Mouse (Mus musculus) heart, postnatal 0 days (tissue): ENCODE data around the gene Supt4a. TPM values are rescaled to one million over a fixed set of nuclear protein-coding genes. Genes with fewer than 3 reads are reported as not detected.

ENCODE experiments used
- ATAC-seq: fragments of 200-750 bp; cut with Nextera tagmentation; 2 replicates; pipeline ENCODE4 v1.8.0; 2017; ENCODE audit warnings: low read depth, moderate number of reproducible peaks, moderate library complexity; ENCODE audit not compliant: insufficient read depth
- DNase-seq: peaks from one replicate; pipeline ENCODE4 v3.0.0-alpha.2; 2016; ENCODE audit warnings: low spot score
- H3K27ac ChIP-seq: fragments of 300-500 bp; sonication (generic); 2 replicates; pipeline ENCODE4 v1.5.1; 2014; ENCODE audit warnings: low read depth, mild to moderate bottlenecking
- H3K27me3 ChIP-seq: fragments of 300-500 bp; sonication (generic); 2 replicates; pipeline ENCODE4 v1.6.1; 2014; ENCODE audit warnings: low read length, mixed read lengths; ENCODE audit not compliant: control insufficient read depth, insufficient read depth
- H3K36me3 ChIP-seq: fragments of 300-500 bp; sonication (generic); replicated peaks from 2 replicates; pipeline ENCODE4 v1.6.1; 2014; ENCODE audit warnings: low read length, mixed read lengths; ENCODE audit not compliant: control insufficient read depth, insufficient read depth
- H3K4me1 ChIP-seq: fragments of 300-500 bp; sonication (generic); 2 replicates; pipeline ENCODE4 v1.6.1; 2014; ENCODE audit warnings: antibody characterized with exemption; ENCODE audit not compliant: control insufficient read depth, insufficient read depth
- H3K4me2 ChIP-seq: fragments of 300-500 bp; sonication (generic); 2 replicates; pipeline ENCODE4 v1.6.1; 2014; ENCODE audit warnings: low read depth, mild to moderate bottlenecking, low read length, moderate library complexity
- H3K4me3 ChIP-seq: fragments of 300-500 bp; sonication (generic); 2 replicates; pipeline ENCODE4 v1.5.1; 2014; ENCODE audit warnings: low read depth, low read length
- H3K9ac ChIP-seq: fragments of 300-500 bp; sonication (generic); replicated peaks from 2 replicates; pipeline ENCODE4 v1.6.1; 2014; ENCODE audit warnings: low read depth, low read length, mixed read lengths
- H3K9me3 ChIP-seq: fragments of 300-500 bp; sonication (generic); replicated peaks from 2 replicates; pipeline ENCODE4 v1.6.1; 2016; ENCODE audit warnings: low read length; ENCODE audit not compliant: control insufficient read depth
- CTCF ChIP-seq: IDR thresholded peaks from 2 replicates; pipeline ENCODE4 v1.5.1; 2016; ENCODE audit warnings: antibody characterized with exemption, control low read depth, low read depth
- EP300 ChIP-seq: IDR thresholded peaks from 2 replicates; pipeline ENCODE4 v1.6.1; 2016; ENCODE audit warnings: antibody characterized with exemption, low read depth
- WGBS: fragments of 180-500 bp; shearing (Covaris S2); extraction: QIAGEN DNeasy Blood & Tissue Kit; methylation state at CpG from one replicate; pipeline ENCODE4 v1.1.7; 2014; 5-methylcytosine and 5-hydroxymethylcytosine counted together
- polyA plus RNA-seq: library from polyadenylated mRNA; unstranded; fragments of >200 nt; fragmentation: Nextera tagmentation; extraction: Ambion mirVana; gene quantifications from 2 replicates; pipeline ENCODE4 v1.2.1, GENCODE M21; 2015
- total RNA-seq: library from RNA; depleted of rRNA; stranded (reverse); fragments of >200 nt; gene quantifications from 2 replicates; pipeline ENCODE4 v1.2.3, GENCODE M21; 2014; ENCODE audit warnings: low replicate concordance

Gene Supt4a
- total and polyA plus RNA-seq, 2 experiments from 2014 or later, result 50.3 to 101 TPM

DNA sequence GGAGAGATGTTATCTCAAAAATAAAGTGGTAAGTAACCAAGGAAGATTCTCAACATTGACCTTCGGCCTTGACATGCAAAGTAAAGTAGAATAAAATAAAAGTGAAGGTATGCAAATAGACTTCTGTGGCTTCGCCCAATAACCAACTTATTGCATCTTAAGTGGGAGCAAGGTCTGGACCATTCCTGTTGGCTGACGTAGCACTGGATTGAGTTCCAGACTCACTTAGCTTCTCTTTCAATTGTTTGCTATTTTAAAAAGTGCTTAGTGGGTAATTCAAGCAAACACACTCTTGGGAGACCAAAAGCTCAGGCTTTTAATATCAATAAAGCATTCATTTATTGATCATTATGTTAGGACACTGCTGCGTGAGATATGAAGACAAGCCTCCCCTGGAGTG, 39.2 kb upstream of the Supt4a start:
- Histone ChIP-seq H3K27me3 (no peaks in the 10 kb centered on the region), H3K27ac (no peak overlapping the region), H3K4me3 (no peak overlapping the region), H3K4me2 (no peak overlapping the region), H3K4me1 (no peaks in the 10 kb centered on the region), H3K9ac (no peak overlapping the region), H3K9me3 (no peaks in the 10 kb centered on the region), H3K36me3 (no peaks in the 10 kb centered on the region)
- ATAC-seq (no peak), DNase-seq (no peak)
- 87% methylated on average over 4 of the region's 4 CpGs for WGBS
- TF ChIP-seq CTCF (no peak), EP300 (no peak)

DNA sequence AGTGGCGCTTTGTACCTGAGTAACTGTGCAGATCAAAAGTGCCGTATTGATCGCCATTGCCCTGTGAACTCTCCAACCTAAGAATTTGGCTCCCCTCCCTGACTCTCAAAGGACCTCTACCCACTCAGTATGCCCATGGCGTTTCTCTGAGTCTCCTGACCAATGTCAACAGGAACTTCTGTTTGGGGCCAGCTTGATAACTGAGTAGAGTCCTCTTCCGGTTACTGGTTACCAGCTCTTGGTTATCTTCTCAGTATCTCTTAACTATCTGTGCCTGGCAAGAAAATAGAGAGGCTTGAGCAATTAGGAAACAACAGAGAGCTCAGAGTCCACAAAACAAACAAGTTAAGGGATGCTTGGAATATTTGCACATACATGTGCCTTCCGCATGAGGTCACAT, 36.2 kb upstream of the Supt4a start:
- WGBS, result 75% methylated on average over 6 of the region's 6 CpGs
- no peak for ATAC-seq
- no peak overlapping the region for H3K4me2 ChIP-seq

DNA sequence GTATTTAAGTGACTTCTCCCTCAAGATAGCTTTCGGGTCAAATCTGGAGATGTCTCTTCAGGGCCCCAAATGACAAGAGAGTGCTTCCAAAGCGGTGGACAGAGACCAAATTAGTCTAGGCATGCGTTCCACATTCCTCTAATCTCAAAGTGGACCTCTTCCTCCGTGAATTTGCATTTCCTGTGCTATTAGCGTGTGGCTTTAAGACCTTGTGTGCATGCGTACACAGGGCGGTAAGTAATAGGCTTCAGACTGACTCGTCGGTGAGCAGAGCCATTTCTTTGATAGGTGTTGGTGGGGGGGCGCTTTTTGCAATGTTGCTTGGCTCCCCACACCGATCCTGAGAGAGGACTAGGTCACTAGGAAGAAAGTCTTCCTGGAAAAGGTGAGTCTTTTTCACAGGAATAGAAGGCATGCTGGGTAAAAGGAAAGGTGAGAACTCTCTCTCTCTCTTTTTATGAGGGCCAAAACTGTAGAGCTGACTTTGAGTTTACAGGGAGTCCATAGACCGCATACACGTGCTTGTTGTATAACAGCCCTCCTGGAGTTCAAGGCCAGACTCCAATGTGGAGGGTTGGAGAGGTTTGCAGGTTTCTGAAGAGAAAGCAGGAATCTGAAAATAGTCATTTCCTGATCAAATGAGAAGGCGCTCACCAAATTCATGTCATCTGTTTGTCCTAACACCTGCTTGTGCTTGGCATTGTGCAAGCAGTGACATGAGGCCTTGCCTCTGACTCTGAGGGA, 35.3 kb upstream of the Supt4a start:
- no peak for TF ChIP-seq CTCF
- no peak for TF ChIP-seq EP300
- 72% methylated on average over 14 of the region's 14 CpGs for WGBS
- H3K4me2 ChIP-seq, result no peak overlapping the region
- H3K9me3 ChIP-seq, result no peaks in the 10 kb centered on the region
- H3K9ac ChIP-seq, result no peak overlapping the region
- no peaks in the 10 kb centered on the region for H3K36me3 ChIP-seq
- H3K4me3 ChIP-seq, result no peak overlapping the region
- DNase-seq (no peak), ATAC-seq (no peak)
- no peaks in the 10 kb centered on the region for H3K4me1 ChIP-seq
- H3K27ac ChIP-seq, result no peak overlapping the region
- H3K27me3 ChIP-seq, result no peaks in the 10 kb centered on the region

More for the DNA sequence above, 36.2 kb upstream of the Supt4a start:
- Histone ChIP-seq H3K36me3 (no peaks in the 10 kb centered on the region), H3K9me3 (no peaks in the 10 kb centered on the region), H3K4me1 (no peaks in the 10 kb centered on the region), H3K9ac (no peak overlapping the region), H3K4me3 (no peak overlapping the region), H3K27me3 (no peaks in the 10 kb centered on the region), H3K27ac (no peak overlapping the region)
- DNase-seq, result no peak
- TF ChIP-seq CTCF, result no peak
- no peak for TF ChIP-seq EP300

DNA sequence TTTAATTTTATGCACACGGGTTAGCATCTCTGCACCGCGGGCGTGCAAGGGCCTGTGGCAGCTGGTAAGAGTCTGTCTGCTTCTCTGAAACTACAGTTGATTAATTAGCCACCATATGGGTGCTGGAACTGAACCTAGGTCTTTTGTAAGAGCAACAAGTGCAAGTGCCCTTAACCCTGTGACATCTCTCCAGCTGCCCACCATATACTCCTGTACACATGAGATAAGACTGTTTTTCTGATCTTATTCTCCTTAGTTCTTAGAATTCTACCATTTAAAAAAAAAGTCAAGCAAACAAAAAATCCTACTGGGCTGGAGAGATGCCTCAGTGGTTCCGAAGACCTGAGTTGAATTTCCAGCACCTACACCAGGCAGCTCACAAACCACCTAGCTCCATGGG, 33.7 kb upstream of the Supt4a start:
- no peaks in the 10 kb centered on the region for H3K36me3 ChIP-seq
- no peak overlapping the region for H3K27ac ChIP-seq
- TF ChIP-seq CTCF (no peak), EP300 (no peak)
- no peak overlapping the region for H3K4me2 ChIP-seq
- H3K9me3 ChIP-seq, result no peaks in the 10 kb centered on the region
- 89% methylated on average over 5 of the region's 5 CpGs for WGBS
- no peak overlapping the region for H3K9ac ChIP-seq
- DNase-seq, result no peak
- H3K4me1 ChIP-seq, result no peaks in the 10 kb centered on the region
- H3K27me3 ChIP-seq, result no peaks in the 10 kb centered on the region
- no peak for ATAC-seq
- H3K4me3 ChIP-seq, result no peak overlapping the region

DNA sequence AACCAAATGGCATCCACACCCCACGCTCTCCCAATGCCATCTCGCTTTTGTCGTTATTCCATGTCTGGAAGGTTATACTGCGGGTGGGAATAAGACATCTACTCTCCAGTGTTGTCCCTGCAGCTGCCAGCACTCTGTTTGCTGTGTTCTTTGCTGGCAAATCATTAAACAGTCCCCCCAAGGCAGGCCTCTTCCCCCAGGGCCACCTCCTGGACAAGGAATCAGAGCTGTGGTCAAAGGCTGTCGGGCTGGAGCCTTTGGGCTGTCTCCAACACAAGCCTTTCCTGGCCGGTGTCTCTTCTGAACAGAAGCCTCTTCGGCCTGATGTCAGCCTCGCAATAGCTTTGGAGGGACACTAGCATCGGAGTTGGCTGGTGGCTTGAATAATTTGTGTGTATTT, 33.1 kb upstream of the Supt4a start:
- 80% methylated on average over 9 of the region's 9 CpGs for WGBS
- TF ChIP-seq EP300 (no peak), CTCF (no peak)
- Histone ChIP-seq H3K9ac (no peak overlapping the region), H3K9me3 (no peaks in the 10 kb centered on the region), H3K4me3 (no peak overlapping the region), H3K36me3 (no peaks in the 10 kb centered on the region), H3K27ac (no peak overlapping the region), H3K4me1 (no peaks in the 10 kb centered on the region), H3K4me2 (no peak overlapping the region), H3K27me3 (peaks cover 4% of the 10 kb centered on the region; the same call in 1 of the 2 replicates)
- ATAC-seq, result no peak
- DNase-seq, result no peak

DNA sequence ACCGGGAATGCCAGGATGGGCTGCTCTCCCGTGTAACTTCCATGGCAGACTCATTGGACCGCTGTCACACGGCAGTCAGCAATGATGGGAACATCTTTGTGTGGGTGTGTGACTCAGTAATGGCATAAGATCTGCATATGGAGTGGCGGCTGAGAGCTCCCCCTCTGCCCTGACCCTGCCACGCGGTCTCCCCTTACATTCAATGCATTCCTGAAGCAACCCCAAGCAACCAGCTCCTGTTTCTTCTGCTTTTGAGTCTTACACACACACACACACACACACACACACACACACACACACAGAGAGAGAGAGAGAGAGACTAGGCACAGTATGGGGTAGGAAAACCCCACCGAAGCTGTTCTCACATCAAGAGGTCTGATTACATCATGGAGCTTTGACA, 29.8 kb upstream of the Supt4a start:
- Histone ChIP-seq H3K4me2 (no peak overlapping the region), H3K9me3 (no peaks in the 10 kb centered on the region), H3K4me1 (peaks cover 6% of the 10 kb centered on the region; the same call in 1 of the 2 replicates), H3K9ac (no peak overlapping the region), H3K4me3 (no peak overlapping the region), H3K27me3 (peaks cover 13% of the 10 kb centered on the region; the same call in 1 of the 2 replicates), H3K36me3 (no peaks in the 10 kb centered on the region), H3K27ac (no peak overlapping the region)
- TF ChIP-seq EP300, result no peak
- no peak for TF ChIP-seq CTCF
- 56% methylated on average over 8 of the region's 8 CpGs for WGBS
- no peak for DNase-seq
- no peak for ATAC-seq
